ENCODE assay signal across 10 mouse cellular contexts in the genomic region with DNA sequence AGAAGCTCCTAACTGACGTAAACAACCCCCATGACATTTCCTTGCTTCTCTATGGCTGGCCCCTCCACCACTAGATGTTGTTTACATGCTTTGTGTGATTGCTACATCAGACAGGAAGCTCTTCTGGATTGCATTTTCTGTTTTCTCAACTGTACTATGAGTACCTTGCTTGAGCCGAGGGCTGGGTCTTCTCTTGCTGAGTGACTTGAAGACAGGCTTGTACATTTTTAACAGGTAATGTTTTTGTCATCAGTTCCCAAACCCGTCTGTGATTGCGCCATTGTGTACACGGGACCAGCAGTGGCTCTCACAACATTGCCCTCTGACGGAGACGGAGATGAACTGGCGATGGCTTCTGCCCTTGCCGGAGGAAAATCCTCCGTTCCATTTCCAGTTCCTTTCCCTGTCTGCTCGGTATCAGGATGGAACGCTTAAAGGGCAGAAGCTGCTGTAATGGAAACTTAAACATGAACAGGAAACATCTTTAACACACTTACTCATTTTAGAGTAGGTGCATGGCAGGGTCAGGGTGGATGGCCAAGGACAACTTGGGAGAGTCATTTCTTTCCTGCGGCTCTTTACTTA.
DNase-seq lines count a peak whose midpoint lies in the region; ATAC-seq and TF ChIP-seq lines count a peak whose summit lies in the region.
"Had no signal": no experiment of that assay in that cellular context is flagged by ENCODE, and none has a peak within 500 bp of the region (broad histone marks: within the 10 kb centered on the region; RNA-seq: fewer than 3 reads in every experiment).

No protein-coding gene starts in this region.

- intact Hi-C loops in left cerebral cortex, postnatal 36 days (cut with DNase I) = no loop called here

- no peak overlapping the region for H3K4me3 ChIP-seq in layer of hippocampus, adult 2 months
- no peak overlapping the region for H3K4me3 ChIP-seq in heart, embryonic 11.5 days (ENCODE audit: low read depth, low read length)
- H3K4me3 ChIP-seq: forebrain, embryonic 10.5 days; limb, embryonic 13.5 days had no signal

- DNase-seq in layer of hippocampus, adult 2 months (ENCODE audit: low spot score in 2 of 2) = no peak
- DNase-seq in layer of hippocampus, adult 18-20 months (ENCODE audit: low spot score in 2 of 2) = no peak
- DNase-seq in kidney, postnatal 25 days = peak; percentile 29 to 58
- no peak for DNase-seq in ovary, adult 18-20 months (ENCODE audit: low spot score)
- DNase-seq in left cerebral cortex, postnatal 36 days (ENCODE audit: low spot score in 2 of 2) = no peak
- no peak for DNase-seq in cerebellum, postnatal 14 days

- H3K36me3 ChIP-seq in heart, embryonic 11.5 days (ENCODE audit: control insufficient read depth, insufficient read depth, low read length) = no peaks in the 10 kb centered on the region
- H3K36me3 ChIP-seq: forebrain, embryonic 10.5 days; limb, embryonic 13.5 days had no signal

- no peak overlapping the region for H3K4me2 ChIP-seq in heart, embryonic 11.5 days
- H3K4me2 ChIP-seq: limb, embryonic 13.5 days had no signal

- H3K4me1 ChIP-seq in heart, embryonic 11.5 days (ENCODE audit: control insufficient read depth, insufficient read depth, low read length) = 0 out of 2 replicates have a peak, but pooled peaks cover 3% of the 10 kb centered on the region

- H3K9ac ChIP-seq in heart, embryonic 11.5 days (ENCODE audit: low read depth, low read length) = no peak overlapping the region
- H3K9ac ChIP-seq: limb, embryonic 13.5 days had no signal

- 0 out of 2 replicates have a peak, but pooled peaks have one; percentile 26 for ATAC-seq in heart, embryonic 11.5 days (replicated peaks; ENCODE audit: insufficient number of reproducible peaks, low FRiP score, low TSS enrichment)
- 0 out of 2 replicates have a peak, but pooled peaks have one; percentile 16 for ATAC-seq in monocyte, adult 5-6 weeks (replicated peaks; ENCODE audit: insufficient number of reproducible peaks, low FRiP score, low TSS enrichment, poor library complexity, severe bottlenecking)

- no peaks in the 10 kb centered on the region for H3K9me3 ChIP-seq in heart, embryonic 11.5 days (replicated peaks; ENCODE audit: control insufficient read depth, low read length)
- H3K9me3 ChIP-seq: forebrain, embryonic 10.5 days; limb, embryonic 13.5 days had no signal

- no peak overlapping the region for H3K27ac ChIP-seq in layer of hippocampus, adult 2 months
- H3K27ac ChIP-seq in heart, embryonic 11.5 days (ENCODE audit: low read depth, low read length) = no peak overlapping the region
- H3K27ac ChIP-seq: forebrain, embryonic 10.5 days; limb, embryonic 13.5 days had no signal

- 67% methylated on average over 13 of the region's 13 CpGs for WGBS in heart, embryonic 11.5 days (ENCODE audit: insufficient replicate concordance)

- H3K27me3 ChIP-seq in heart, embryonic 11.5 days (ENCODE audit: control insufficient read depth, insufficient read depth, low read length) = no peaks in the 10 kb centered on the region
- H3K27me3 ChIP-seq: limb, embryonic 13.5 days had no signal

- 0 out of 2 replicates have a peak, but pooled peaks have one; percentile 27 for TF ChIP-seq CTCF in layer of hippocampus, adult 2 months (conservative IDR thresholded peaks at IDR 0.05)

Comparison
In these comparisons a context has a peak if more than half of its experiments do, and no peak if none do; other contexts are left out.
1. DNase-seq: peak in kidney, postnatal 25 days (2 of 2); none in layer of hippocampus, adult 2 months (0 of 2), layer of hippocampus, adult 18-20 months (0 of 2), ovary, adult 18-20 months (single experiment), left cerebral cortex, postnatal 36 days (0 of 2) and cerebellum, postnatal 14 days (0 of 2).